Mouse (Mus musculus) limb, embryonic 11.5 days (tissue): ENCODE measurements at regions not wholly inside any gene's neighbourhood (a gene's known extent, or its start where the extent isn't known, plus 50 kb on each side); places are given as distances from the start of the nearest gene placed in this dataset.

ENCODE experiments used
- ATAC-seq: fragments of 200-750 bp; cut with Nextera tagmentation; 2 replicates; pipeline ENCODE4 v1.8.0; 2017; ENCODE audit warnings: low read depth; ENCODE audit not compliant: insufficient number of reproducible peaks, low FRiP score, low TSS enrichment
- DNase-seq: peaks from one replicate; pipeline ENCODE4 v3.0.0-alpha.2; 2015; ENCODE audit warnings: low spot score
- H3K27ac ChIP-seq: fragments of 300-500 bp; sonication (generic); replicated peaks from 2 replicates; pipeline ENCODE4 v1.5.1; 2014; ENCODE audit warnings: low read depth, mild to moderate bottlenecking, low read length
- H3K27me3 ChIP-seq: fragments of 300-500 bp; sonication (generic); 2 replicates; pipeline ENCODE4 v1.6.1; 2014; ENCODE audit warnings: mild to moderate bottlenecking, low read length, mixed read lengths; ENCODE audit not compliant: control insufficient read depth, insufficient read depth
- H3K36me3 ChIP-seq: fragments of 300-500 bp; sonication (generic); 2 replicates; pipeline ENCODE4 v1.6.1; 2014; ENCODE audit warnings: mild to moderate bottlenecking, low read length, moderate library complexity, mixed read lengths; ENCODE audit not compliant: control insufficient read depth, insufficient read depth
- H3K4me1 ChIP-seq: fragments of 300-500 bp; sonication (generic); 2 replicates; pipeline ENCODE4 v1.6.1; 2014; ENCODE audit warnings: low read length, mixed read lengths; ENCODE audit not compliant: control insufficient read depth, insufficient read depth
- H3K4me2 ChIP-seq: fragments of 300-500 bp; sonication (generic); 2 replicates; pipeline ENCODE4 v1.6.1; 2014; ENCODE audit warnings: low read depth, mild to moderate bottlenecking, moderate library complexity; ENCODE audit not compliant: severe bottlenecking
- H3K4me3 ChIP-seq: fragments of 300-500 bp; sonication (generic); 2 replicates; pipeline ENCODE4 v1.5.1; 2014; ENCODE audit warnings: low read depth, low read length
- H3K9ac ChIP-seq: fragments of 300-500 bp; sonication (generic); 2 replicates; pipeline ENCODE4 v1.6.1; 2014; ENCODE audit warnings: mild to moderate bottlenecking, low read length
- H3K9me3 ChIP-seq: fragments of 300-500 bp; sonication (generic); 2 replicates; pipeline ENCODE4 v1.6.1; 2016; ENCODE audit warnings: low read length; ENCODE audit not compliant: control insufficient read depth
- WGBS: fragments of 180-500 bp; shearing (Covaris S2); extraction: QIAGEN DNeasy Blood & Tissue Kit; methylation state at CpG from one replicate; pipeline ENCODE4 v1.1.7; 2014; 5-methylcytosine and 5-hydroxymethylcytosine counted together

DNA sequence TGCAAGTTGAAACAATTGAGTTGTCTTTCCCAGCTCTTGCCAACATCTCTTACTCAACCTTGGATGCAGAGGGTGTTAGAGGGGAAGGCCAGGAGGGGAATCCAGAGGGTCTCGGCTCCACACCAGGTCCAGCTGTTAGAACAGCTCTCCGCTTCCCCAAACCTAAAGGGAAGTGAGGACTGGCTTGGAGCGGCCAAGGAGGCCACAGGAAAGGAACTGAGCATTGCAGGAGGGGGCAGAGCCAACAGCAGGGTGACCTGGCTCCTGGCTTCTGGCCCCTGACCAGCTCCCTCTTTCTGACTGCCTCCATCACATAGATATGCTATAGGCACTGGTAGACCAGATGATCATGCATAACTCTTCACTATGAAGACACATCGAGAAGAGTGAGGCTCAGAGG lies 351.4 kb downstream of the Sox9 start:
- H3K27ac ChIP-seq: no peak overlapping the region
- H3K4me2 ChIP-seq: no peak overlapping the region
- 83% methylated on average over 4 of the region's 4 CpGs for WGBS
- no peaks in the 10 kb centered on the region for H3K4me1 ChIP-seq
- no peak overlapping the region for H3K9ac ChIP-seq
- no peak overlapping the region for H3K4me3 ChIP-seq
- no peak for DNase-seq
- no peak for ATAC-seq
- no peaks in the 10 kb centered on the region for H3K27me3 ChIP-seq
- H3K36me3 ChIP-seq: no peaks in the 10 kb centered on the region
- no peaks in the 10 kb centered on the region for H3K9me3 ChIP-seq

DNA sequence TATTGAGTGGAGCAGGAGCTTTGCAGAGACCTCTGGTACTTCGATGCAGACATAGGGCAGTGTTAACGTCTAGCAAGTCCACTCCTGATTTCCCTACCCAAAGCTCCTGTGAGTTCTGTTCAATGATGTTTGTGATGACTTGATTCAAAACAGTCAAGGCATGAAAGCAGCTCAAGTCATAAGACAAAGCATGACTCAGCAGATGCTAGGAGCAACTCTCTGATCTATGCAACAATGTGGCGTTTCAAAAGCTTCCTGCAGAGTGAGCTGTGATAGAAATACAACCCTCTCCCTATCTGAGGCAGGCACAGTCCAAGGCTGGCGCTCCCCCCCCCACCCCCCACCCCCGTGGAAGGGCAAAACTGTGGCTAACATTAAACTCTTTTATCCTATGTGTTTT lies 353.2 kb downstream of the Sox9 start:
- H3K4me1 ChIP-seq: no peaks in the 10 kb centered on the region
- DNase-seq (no peak), ATAC-seq (no peak)
- H3K36me3 ChIP-seq: no peaks in the 10 kb centered on the region
- H3K9ac ChIP-seq: no peak overlapping the region
- H3K27ac ChIP-seq: no peak overlapping the region
- H3K27me3 ChIP-seq: no peaks in the 10 kb centered on the region
- no peak overlapping the region for H3K4me2 ChIP-seq
- 65% methylated on average over 5 of the region's 5 CpGs for WGBS
- H3K4me3 ChIP-seq: no peak overlapping the region
- no peaks in the 10 kb centered on the region for H3K9me3 ChIP-seq

DNA sequence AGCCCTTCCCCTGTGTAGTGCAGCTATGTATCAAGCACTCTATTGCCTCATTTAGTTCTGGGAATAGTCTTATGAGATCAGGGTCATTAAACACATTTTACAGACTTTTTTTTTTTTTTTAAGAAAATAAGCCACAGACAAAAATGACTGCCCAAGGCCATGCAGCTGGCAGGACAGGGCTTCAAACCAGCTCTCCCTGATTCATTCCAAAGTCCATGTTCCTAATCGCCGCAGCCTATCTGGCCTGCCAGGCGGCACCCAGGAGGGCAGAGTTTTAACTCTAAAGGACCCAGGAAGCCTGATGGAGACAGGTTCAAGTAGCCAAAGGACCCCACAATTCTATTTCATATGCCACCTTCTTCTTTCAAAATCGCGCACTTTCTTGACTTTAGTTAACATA lies 356.4 kb downstream of the Sox9 start:
- Histone ChIP-seq H3K27ac (no peak overlapping the region), H3K4me1 (no peaks in the 10 kb centered on the region), H3K4me3 (no peak overlapping the region), H3K27me3 (no peaks in the 10 kb centered on the region), H3K9me3 (no peaks in the 10 kb centered on the region), H3K36me3 (no peaks in the 10 kb centered on the region), H3K4me2 (no peak overlapping the region), H3K9ac (no peak overlapping the region)
- WGBS: 86% methylated on average over 5 of the region's 5 CpGs
- DNase-seq: no peak
- no peak for ATAC-seq

DNA sequence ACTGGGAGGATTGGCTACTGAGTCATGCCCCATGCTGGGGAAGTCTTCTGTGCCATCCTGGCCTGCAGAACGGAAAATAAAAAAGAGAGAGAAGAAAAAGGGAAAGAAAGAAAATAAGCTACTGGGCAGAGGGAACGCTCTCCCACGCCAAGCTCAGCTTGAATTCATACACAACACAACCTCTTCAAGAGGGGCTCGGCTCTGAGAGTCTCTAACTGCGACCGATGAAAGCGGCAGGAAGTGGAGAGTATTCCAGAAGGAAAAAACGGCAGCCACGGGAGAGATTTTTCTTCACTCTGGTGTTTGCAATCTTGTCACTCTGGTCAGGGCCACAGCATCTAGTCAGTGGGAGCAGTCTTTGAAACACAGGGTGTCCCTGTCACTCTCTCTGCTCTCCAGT lies 358.6 kb downstream of the Sox9 start:
- H3K4me1 ChIP-seq: peaks cover 3% of the 10 kb centered on the region; the same call in 1 of the 2 replicates
- WGBS: 94% methylated on average over 9 of the region's 9 CpGs
- no peak overlapping the region for H3K4me3 ChIP-seq
- ATAC-seq (no peak), DNase-seq (no peak)
- H3K36me3 ChIP-seq: no peaks in the 10 kb centered on the region
- H3K27ac ChIP-seq: no peak overlapping the region
- H3K9me3 ChIP-seq: no peaks in the 10 kb centered on the region
- H3K4me2 ChIP-seq: no peak overlapping the region
- H3K27me3 ChIP-seq: no peaks in the 10 kb centered on the region
- no peak overlapping the region for H3K9ac ChIP-seq

GRCm38 (mm10) chr11:113142816-113143215 lies 360.8 kb downstream of the Sox9 start:
- 29% methylated on average over 1 of the region's 1 CpGs for WGBS
- no peak overlapping the region for H3K4me2 ChIP-seq
- no peak for ATAC-seq

DNA sequence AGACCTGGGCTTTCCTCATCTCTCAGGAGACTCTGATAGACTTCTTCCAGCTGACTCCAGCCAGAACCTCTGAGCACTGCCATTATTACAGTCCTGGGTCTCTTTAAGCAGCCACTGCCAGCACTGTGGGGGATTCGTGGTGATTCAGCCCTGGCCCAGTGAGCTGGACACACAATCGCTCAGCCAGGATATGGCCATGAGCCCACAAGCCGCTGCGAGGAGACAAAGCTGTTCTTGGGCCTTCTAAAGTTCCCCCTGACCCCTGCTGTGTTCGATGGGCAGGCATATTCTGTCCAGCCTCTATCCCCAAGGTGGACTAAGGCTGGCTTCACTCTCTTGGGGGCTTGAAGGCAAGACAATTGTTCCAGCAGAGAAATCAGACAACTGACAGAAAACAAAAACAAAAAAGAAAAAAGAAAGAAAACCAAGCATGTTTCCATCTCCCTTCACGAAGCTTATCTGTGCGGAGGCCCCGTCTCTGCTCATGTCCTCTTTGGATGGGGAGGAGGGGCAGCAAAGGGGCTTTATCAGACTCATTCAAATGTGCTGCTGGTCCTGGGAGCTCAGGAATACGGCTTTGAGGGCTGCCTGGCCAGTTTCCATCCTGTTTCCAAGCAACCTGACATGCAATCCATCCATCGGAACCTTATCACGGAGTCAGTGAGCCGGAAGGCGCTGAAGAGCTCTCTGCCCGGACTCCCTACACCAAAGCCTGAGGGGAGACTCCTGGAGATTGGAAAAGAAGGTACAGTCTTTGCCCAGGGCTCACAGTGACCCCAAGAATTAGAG lies 362.0 kb downstream of the Sox9 start:
- Histone ChIP-seq H3K9ac (no peak overlapping the region), H3K9me3 (no peaks in the 10 kb centered on the region), H3K27me3 (no peaks in the 10 kb centered on the region), H3K4me3 (no peak overlapping the region), H3K4me1 (peaks cover 13% of the 10 kb centered on the region), H3K27ac (no peak overlapping the region), H3K4me2 (no peak overlapping the region), H3K36me3 (no peaks in the 10 kb centered on the region)
- ATAC-seq (no peak), DNase-seq (no peak)
- 68% methylated on average over 14 of the region's 14 CpGs for WGBS

More at GRCm38 (mm10) chr11:113142816-113143215, 360.8 kb downstream of the Sox9 start:
- no peak overlapping the region for H3K4me3 ChIP-seq
- H3K36me3 ChIP-seq: no peaks in the 10 kb centered on the region
- DNase-seq: no peak
- H3K27ac ChIP-seq: no peak overlapping the region
- H3K4me1 ChIP-seq: peaks cover 9% of the 10 kb centered on the region
- no peak overlapping the region for H3K9ac ChIP-seq
- H3K9me3 ChIP-seq: no peaks in the 10 kb centered on the region
- no peaks in the 10 kb centered on the region for H3K27me3 ChIP-seq

DNA sequence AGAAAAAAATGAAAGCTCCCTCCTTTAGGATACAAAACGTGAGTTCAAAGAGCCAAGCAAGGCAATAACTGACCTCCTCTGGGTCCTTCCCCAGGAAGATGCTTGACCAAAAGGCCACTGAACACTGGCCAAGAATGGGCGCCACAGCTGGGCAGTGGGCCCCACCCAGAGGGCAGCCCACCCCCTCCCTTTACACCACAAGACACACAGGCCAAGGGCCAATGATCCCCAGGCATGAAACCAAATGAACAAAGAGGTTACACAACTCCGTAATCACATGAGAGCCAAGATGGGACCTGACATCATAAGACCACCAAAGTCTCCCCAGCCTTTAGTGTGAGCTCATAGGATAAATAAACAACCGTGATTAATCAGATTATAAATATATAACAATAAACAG lies 363.7 kb downstream of the Sox9 start:
- Histone ChIP-seq H3K4me3 (no peak overlapping the region), H3K27me3 (no peaks in the 10 kb centered on the region), H3K4me1 (peaks cover 13% of the 10 kb centered on the region), H3K9me3 (no peaks in the 10 kb centered on the region), H3K36me3 (no peaks in the 10 kb centered on the region), H3K4me2 (no peak overlapping the region), H3K9ac (no peak overlapping the region), H3K27ac (no peak overlapping the region)
- DNase-seq (no peak), ATAC-seq (no peak)
- WGBS: 83% methylated on average over 4 of the region's 4 CpGs

GRCm38 (mm10) chr11:113146762-113147161 lies 364.7 kb downstream of the Sox9 start:
- no peak for DNase-seq
- H3K4me3 ChIP-seq: no peak overlapping the region
- no peaks in the 10 kb centered on the region for H3K9me3 ChIP-seq
- no peak for ATAC-seq
- H3K4me1 ChIP-seq: peaks cover 13% of the 10 kb centered on the region
- no peak overlapping the region for H3K27ac ChIP-seq
- no peak overlapping the region for H3K9ac ChIP-seq
- H3K27me3 ChIP-seq: no peaks in the 10 kb centered on the region
- whole genome bisulfite sequencing: 93% methylated on average over 8 of the region's 8 CpGs
- no peaks in the 10 kb centered on the region for H3K36me3 ChIP-seq
- H3K4me2 ChIP-seq: no peak overlapping the region
